Mouse (Mus musculus): Measurements from ENCODE around the gene Vkorc1.

- TF ChIP-seq CHD2 (IDR thresholded peaks at IDR 0.05; ENCODE audit: low read depth, low read length) = no peak
- no peak for TF ChIP-seq MAFK (IDR thresholded peaks at IDR 0.05; ENCODE audit: insufficient read depth, low read depth, low read length)
- TF ChIP-seq ZNF384 (IDR thresholded peaks at IDR 0.05; ENCODE audit: low read depth, low read length) = peak; percentile 71
- TF ChIP-seq HCFC1 (IDR thresholded peaks at IDR 0.05; ENCODE audit: borderline replicate concordance, insufficient read depth, low read length) = no peak
These were observed 20.4 kb downstream of the Vkorc1 start for GRCm38 (mm10) chr7:127874812-127875626.
